Mouse (Mus musculus): ENCODE data around the gene Ccp110. TPM values are rescaled to one million over a fixed set of nuclear protein-coding genes. Genes with fewer than 3 reads are reported as not detected.
A peak's percentile ranks its signal among the peaks of the same experiment; 100 is the strongest.

Gene Ccp110
- polyA plus RNA-seq, 1 experiment from 2014 or later, result 8.5 TPM

DNA sequence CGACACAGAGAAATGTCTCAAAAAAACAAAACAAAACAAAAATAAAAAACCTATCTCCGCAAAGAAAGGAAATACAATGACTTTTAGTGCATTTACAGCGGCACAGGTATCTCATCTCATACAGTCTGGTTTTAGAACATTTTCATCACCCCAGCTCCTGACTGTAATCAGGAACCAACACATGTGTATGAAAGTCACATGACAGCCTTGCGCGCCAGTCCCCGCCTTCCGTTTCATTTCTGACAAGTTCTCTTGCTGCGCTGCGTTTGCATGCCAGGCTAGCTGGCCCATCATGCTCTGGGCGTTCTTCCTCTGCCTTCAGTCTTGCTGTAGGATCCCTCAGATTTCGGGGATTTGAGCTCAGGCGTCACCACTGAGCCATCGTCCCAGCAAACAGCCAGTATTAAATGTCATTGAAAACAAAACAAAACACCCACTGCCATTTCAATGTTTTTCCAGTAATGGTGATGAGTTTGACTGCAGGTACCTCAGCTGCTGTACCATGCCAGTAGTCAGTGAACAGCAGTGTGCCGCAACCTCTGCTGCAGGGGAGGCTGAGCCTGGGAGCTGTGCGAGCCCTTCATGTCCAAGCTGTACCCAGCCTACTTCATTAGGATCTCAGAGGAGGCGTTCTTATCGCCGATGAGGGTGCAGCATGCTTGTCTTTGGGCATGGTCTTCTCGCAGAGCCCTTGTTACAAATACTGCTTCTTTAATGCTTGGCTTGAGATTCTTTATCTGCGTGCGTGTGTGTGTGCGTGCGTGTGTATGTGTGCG is 44.3 kb downstream of the Ccp110 start:
- WGBS, result 90% methylated on average over 24 of the region's 24 CpGs
- no peak overlapping the region for H3K4me3 ChIP-seq (ENCODE audit: low read length)
- no peaks in the 10 kb centered on the region for H3K9me3 ChIP-seq (replicated peaks; ENCODE audit: control insufficient read depth, low read length)
- no peak overlapping the region for H3K27ac ChIP-seq (ENCODE audit: low read length)
- H3K9ac ChIP-seq (ENCODE audit: low read length), result no peak overlapping the region
- H3K4me1 ChIP-seq (ENCODE audit: control insufficient read depth, insufficient read depth, low read length), result 0 out of 2 replicates have a peak, but pooled peaks cover 3% of the 10 kb centered on the region
- H3K27me3 ChIP-seq (ENCODE audit: control insufficient read depth, insufficient read depth, low read length), result no peaks in the 10 kb centered on the region
- no peak for ATAC-seq (replicated peaks; ENCODE audit: extremely low read depth, insufficient read depth, low FRiP score)
- no peak overlapping the region for H3K4me2 ChIP-seq (ENCODE audit: low read depth, low read length)
- H3K36me3 ChIP-seq (ENCODE audit: control insufficient read depth, insufficient read depth), result peaks cover 35% of the 10 kb centered on the region

DNA sequence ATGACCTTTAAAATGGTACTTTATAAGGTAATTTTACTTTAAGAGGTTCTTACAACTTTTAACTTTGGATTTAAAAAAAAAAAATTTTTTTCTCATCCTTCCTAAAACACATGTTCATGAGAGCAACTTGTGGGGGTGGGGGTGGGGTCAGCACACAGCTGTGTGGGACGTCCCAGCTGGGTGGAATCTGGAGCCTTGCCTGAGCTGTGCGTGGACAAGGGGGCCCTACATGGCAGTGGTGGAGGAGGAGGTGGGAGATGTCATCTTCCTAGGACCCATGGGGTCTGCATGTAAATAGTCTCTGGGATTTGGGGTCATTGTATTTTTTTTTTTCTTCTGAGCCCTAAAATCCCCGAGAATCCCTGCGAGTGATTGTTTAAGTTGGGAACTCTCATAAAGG is 46.0 kb downstream of the Ccp110 start:
- Histone ChIP-seq H3K27ac (ENCODE audit: low read length) (no peak overlapping the region), H3K4me3 (ENCODE audit: low read length) (no peak overlapping the region), H3K9ac (ENCODE audit: low read length) (no peak overlapping the region), H3K9me3 (replicated peaks; ENCODE audit: control insufficient read depth, low read length) (no peaks in the 10 kb centered on the region), H3K36me3 (ENCODE audit: control insufficient read depth, insufficient read depth) (peaks cover 28% of the 10 kb centered on the region), H3K27me3 (ENCODE audit: control insufficient read depth, insufficient read depth, low read length) (no peaks in the 10 kb centered on the region), H3K4me1 (ENCODE audit: control insufficient read depth, insufficient read depth, low read length) (0 out of 2 replicates have a peak, but pooled peaks cover 3% of the 10 kb centered on the region), H3K4me2 (ENCODE audit: low read depth, low read length) (no peak overlapping the region)
- no peak for ATAC-seq (replicated peaks; ENCODE audit: extremely low read depth, insufficient read depth, low FRiP score)
- WGBS, result 67% methylated on average over 4 of the region's 4 CpGs

DNA sequence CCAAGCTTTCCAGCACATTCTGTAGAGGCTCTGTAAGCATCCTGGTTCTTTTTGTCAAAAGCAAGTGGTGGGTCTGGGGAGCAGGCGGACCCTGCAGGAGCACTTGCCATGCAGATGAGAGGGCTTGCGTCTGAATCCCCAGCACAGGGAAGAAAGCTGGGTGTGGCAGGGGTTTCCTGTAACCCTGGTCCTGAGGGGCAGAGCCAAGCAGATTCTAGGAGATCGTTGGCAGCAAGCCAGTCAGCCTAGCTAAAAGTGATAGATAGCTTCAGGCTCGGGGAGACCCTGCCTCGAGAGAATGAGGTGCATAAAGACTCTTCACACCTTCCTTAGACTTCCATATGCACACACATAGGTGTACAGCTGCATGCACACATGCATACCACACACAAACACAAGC is 47.0 kb downstream of the Ccp110 start:
- H3K27ac ChIP-seq (ENCODE audit: low read length), result no peak overlapping the region
- no peak overlapping the region for H3K4me2 ChIP-seq (ENCODE audit: low read depth, low read length)
- no peaks in the 10 kb centered on the region for H3K27me3 ChIP-seq (ENCODE audit: control insufficient read depth, insufficient read depth, low read length)
- no peak for ATAC-seq (replicated peaks; ENCODE audit: extremely low read depth, insufficient read depth, low FRiP score)
- peaks cover 24% of the 10 kb centered on the region for H3K36me3 ChIP-seq (ENCODE audit: control insufficient read depth, insufficient read depth)
- H3K9me3 ChIP-seq (replicated peaks; ENCODE audit: control insufficient read depth, low read length), result no peaks in the 10 kb centered on the region
- no peak overlapping the region for H3K9ac ChIP-seq (ENCODE audit: low read length)
- 0 out of 2 replicates have a peak, but pooled peaks cover 3% of the 10 kb centered on the region for H3K4me1 ChIP-seq (ENCODE audit: control insufficient read depth, insufficient read depth, low read length)
- no peak overlapping the region for H3K4me3 ChIP-seq (ENCODE audit: low read length)
- 42% methylated on average over 5 of the region's 5 CpGs for WGBS

DNA sequence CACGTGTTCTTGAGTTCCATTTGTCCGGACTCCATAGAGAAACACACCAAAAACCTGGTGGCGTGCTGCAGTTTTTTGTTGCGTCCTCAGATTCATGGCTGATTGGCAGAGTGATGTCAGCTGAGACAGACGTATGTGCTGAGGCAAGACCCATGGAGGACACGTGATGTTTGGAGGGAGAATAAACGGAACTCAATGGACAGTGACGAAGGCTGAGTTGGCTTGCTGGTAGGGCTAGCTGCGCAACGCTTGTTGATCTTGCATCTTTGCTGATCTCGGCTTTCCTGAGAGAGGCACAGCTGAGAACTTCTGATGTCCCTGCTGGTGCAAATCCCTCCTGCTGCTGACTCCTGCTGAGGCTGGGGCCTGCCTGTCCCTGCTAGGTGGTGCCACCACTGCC is 51.6 kb downstream of the Ccp110 start:
- H3K36me3 ChIP-seq (ENCODE audit: control insufficient read depth, insufficient read depth), result peaks cover 18% of the 10 kb centered on the region; the same call in 1 of the 2 replicates
- 88% methylated on average over 11 of the region's 11 CpGs for WGBS
- H3K4me1 ChIP-seq (ENCODE audit: control insufficient read depth, insufficient read depth, low read length), result 0 out of 2 replicates have a peak, but pooled peaks cover 3% of the 10 kb centered on the region
- H3K9me3 ChIP-seq (replicated peaks; ENCODE audit: control insufficient read depth, low read length), result no peaks in the 10 kb centered on the region
- no peak overlapping the region for H3K9ac ChIP-seq (ENCODE audit: low read length)
- H3K27me3 ChIP-seq (ENCODE audit: control insufficient read depth, insufficient read depth, low read length), result no peaks in the 10 kb centered on the region
- H3K4me2 ChIP-seq (ENCODE audit: low read depth, low read length), result no peak overlapping the region
- H3K27ac ChIP-seq (ENCODE audit: low read length), result no peak overlapping the region
- ATAC-seq (replicated peaks; ENCODE audit: extremely low read depth, insufficient read depth, low FRiP score), result no peak
- no peak overlapping the region for H3K4me3 ChIP-seq (ENCODE audit: low read length)

DNA sequence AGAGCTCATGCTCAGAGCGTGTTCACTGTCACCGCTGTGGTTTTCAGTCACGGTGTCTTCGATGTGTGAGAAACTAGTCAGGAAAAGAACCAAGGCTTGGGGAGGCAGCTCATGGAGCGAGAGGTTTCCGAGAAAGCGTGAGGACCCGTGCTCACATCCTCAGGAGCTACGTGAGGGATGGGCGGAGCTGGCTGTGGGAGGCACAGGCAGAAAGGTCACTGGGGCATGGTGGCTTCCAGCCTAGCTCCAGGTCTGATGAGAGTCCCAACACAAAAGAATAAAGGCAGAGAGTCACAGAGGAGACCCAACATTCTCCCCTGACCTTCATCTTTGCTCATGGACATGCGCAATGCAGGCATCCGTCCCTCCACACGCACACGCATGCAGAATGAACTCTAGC is 52.4 kb downstream of the Ccp110 start:
- H3K27ac ChIP-seq (ENCODE audit: low read length), result no peak overlapping the region

DNA sequence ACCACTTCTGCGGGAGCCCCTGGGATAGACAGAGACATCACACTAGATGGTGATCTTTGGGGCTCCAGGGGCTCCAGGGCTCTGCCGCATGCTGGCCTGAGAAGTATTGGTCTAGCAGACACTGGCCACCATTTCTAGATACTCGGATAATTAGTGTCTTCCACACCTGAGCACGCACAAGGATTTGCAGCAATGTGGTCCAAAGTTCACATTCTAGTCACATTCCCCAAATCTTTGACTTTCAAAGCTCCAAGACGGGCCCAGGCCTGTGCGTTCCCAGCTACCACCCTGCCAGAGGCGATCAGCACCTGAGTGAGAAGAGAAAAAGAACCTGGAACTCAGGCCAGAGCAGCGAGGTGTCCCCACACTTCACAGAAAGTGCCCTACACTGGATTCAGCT is 53.3 kb downstream of the Ccp110 start:
- Histone ChIP-seq H3K4me3 (ENCODE audit: low read length) (no peak overlapping the region), H3K27me3 (ENCODE audit: control insufficient read depth, insufficient read depth, low read length) (no peaks in the 10 kb centered on the region), H3K4me1 (ENCODE audit: control insufficient read depth, insufficient read depth, low read length) (no peaks in the 10 kb centered on the region), H3K9me3 (replicated peaks; ENCODE audit: control insufficient read depth, low read length) (no peaks in the 10 kb centered on the region), H3K4me2 (ENCODE audit: low read depth, low read length) (no peak overlapping the region), H3K36me3 (ENCODE audit: control insufficient read depth, insufficient read depth) (peaks cover 11% of the 10 kb centered on the region; the same call in 1 of the 2 replicates), H3K27ac (ENCODE audit: low read length) (0 out of 2 replicates have a peak overlapping the region, but pooled peaks have one; percentile 22), H3K9ac (ENCODE audit: low read length) (no peak overlapping the region)
- ATAC-seq (replicated peaks; ENCODE audit: extremely low read depth, insufficient read depth, low FRiP score), result no peak
- WGBS, result 66% methylated on average over 8 of the region's 8 CpGs

More for the DNA sequence above, 52.4 kb downstream of the Ccp110 start:
- no peak overlapping the region for H3K4me2 ChIP-seq (ENCODE audit: low read depth, low read length)
- H3K9ac ChIP-seq (ENCODE audit: low read length), result no peak overlapping the region
- whole genome bisulfite sequencing, result 82% methylated on average over 14 of the region's 14 CpGs
- H3K9me3 ChIP-seq (replicated peaks; ENCODE audit: control insufficient read depth, low read length), result no peaks in the 10 kb centered on the region
- peaks cover 18% of the 10 kb centered on the region; the same call in 1 of the 2 replicates for H3K36me3 ChIP-seq (ENCODE audit: control insufficient read depth, insufficient read depth)
- H3K27me3 ChIP-seq (ENCODE audit: control insufficient read depth, insufficient read depth, low read length), result no peaks in the 10 kb centered on the region
- ATAC-seq (replicated peaks; ENCODE audit: extremely low read depth, insufficient read depth, low FRiP score), result 0 out of 2 replicates have a peak, but pooled peaks have one; percentile 10
- H3K4me1 ChIP-seq (ENCODE audit: control insufficient read depth, insufficient read depth, low read length), result no peaks in the 10 kb centered on the region
- H3K4me3 ChIP-seq (ENCODE audit: low read length), result no peak overlapping the region

DNA sequence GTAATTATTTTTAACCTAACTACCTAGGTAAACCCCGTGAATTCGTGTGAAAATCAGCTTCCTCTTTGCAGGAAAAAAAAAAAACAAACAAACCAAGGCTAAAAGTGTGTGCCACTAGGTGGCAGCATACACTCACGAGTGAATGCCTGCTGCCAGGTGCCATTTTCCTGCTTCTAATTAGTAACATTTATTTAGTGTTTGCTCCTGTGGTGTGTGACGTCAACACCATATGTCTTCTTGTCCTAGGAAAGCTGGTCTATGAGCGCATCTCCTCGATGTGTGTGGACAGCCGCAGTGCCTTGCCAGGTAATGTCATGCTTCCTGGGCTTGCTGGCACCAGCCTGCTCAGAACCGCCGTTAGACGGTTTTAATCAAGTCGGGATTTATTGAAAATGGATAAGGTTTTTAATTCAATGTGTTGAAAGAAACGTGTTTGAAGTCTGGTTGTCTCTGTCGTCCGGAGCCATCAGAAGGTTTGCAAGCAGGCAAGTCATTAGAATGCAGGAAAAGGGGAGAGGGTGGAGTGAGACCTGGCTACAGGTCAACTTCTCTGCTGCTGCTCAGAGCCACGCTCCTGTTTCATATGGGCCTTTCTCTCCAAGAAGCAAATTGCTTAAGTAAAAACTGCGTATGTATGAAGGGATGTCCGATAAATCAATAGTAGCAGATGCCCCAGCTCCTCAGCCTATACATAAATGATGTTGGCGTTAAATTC is 53.9 kb downstream of the Ccp110 start:
- Histone ChIP-seq H3K9ac (ENCODE audit: low read length) (no peak overlapping the region), H3K4me3 (ENCODE audit: low read length) (no peak overlapping the region), H3K4me1 (ENCODE audit: control insufficient read depth, insufficient read depth, low read length) (no peaks in the 10 kb centered on the region), H3K4me2 (ENCODE audit: low read depth, low read length) (no peak overlapping the region), H3K27ac (ENCODE audit: low read length) (no peak overlapping the region), H3K9me3 (replicated peaks; ENCODE audit: control insufficient read depth, low read length) (no peaks in the 10 kb centered on the region), H3K36me3 (ENCODE audit: control insufficient read depth, insufficient read depth) (peaks cover 9% of the 10 kb centered on the region; the same call in 1 of the 2 replicates), H3K27me3 (ENCODE audit: control insufficient read depth, insufficient read depth, low read length) (no peaks in the 10 kb centered on the region)
- WGBS, result 57% methylated on average over 18 of the region's 18 CpGs
- no peak for ATAC-seq (replicated peaks; ENCODE audit: extremely low read depth, insufficient read depth, low FRiP score)

DNA sequence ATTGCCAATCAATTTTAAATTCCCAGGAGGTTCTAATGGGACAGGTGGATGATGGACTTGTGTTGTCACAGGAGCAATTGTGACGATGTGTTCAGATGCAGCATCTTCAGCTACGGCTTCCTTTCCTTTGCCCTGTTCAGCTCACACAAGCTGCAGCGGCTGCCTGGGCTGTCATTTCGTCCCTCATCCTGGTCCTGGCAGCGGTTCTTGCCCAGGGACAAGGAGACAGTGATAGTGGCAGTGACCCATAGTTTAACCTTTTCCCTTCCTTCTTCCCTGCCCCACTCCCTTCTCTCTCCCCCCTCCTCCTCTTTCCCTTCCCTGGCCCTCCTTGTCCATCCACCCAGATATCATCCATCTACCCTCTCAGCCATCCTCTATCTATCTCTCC is 54.5 kb downstream of the Ccp110 start:
- Histone ChIP-seq H3K4me3 (ENCODE audit: low read length) (no peak overlapping the region), H3K4me1 (ENCODE audit: control insufficient read depth, insufficient read depth, low read length) (no peaks in the 10 kb centered on the region), H3K9me3 (replicated peaks; ENCODE audit: control insufficient read depth, low read length) (no peaks in the 10 kb centered on the region), H3K9ac (ENCODE audit: low read length) (no peak overlapping the region), H3K36me3 (ENCODE audit: control insufficient read depth, insufficient read depth) (peaks cover 8% of the 10 kb centered on the region; the same call in 1 of the 2 replicates), H3K27me3 (ENCODE audit: control insufficient read depth, insufficient read depth, low read length) (no peaks in the 10 kb centered on the region), H3K4me2 (ENCODE audit: low read depth, low read length) (no peak overlapping the region), H3K27ac (ENCODE audit: low read length) (no peak overlapping the region)
- ATAC-seq (replicated peaks; ENCODE audit: extremely low read depth, insufficient read depth, low FRiP score), result no peak
- 77% methylated on average over 5 of the region's 5 CpGs for WGBS

DNA sequence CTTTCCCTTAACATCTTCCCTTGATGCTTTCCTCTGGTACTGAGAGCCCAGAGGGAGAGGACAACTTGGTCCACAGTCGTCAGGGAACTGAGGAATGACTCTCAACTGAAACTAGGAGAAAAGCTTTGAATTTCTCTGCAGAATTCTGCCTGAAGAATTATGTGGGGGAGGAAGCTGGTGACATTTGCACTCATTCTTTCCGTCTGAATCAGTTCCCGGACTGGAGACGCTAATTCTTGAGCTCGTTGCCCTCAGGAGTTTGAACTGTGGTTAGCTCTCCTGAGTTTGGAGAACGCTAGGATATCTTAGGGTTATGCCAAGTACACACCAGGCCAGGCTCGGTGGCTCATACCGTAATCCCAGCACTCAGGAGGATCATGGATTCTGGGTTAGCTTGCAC is 56.9 kb downstream of the Ccp110 start:
- no peaks in the 10 kb centered on the region for H3K9me3 ChIP-seq (replicated peaks; ENCODE audit: control insufficient read depth, low read length)
- 0 out of 2 replicates have a peak, but pooled peaks cover 4% of the 10 kb centered on the region for H3K36me3 ChIP-seq (ENCODE audit: control insufficient read depth, insufficient read depth)
- no peaks in the 10 kb centered on the region for H3K4me1 ChIP-seq (ENCODE audit: control insufficient read depth, insufficient read depth, low read length)
- H3K4me3 ChIP-seq (ENCODE audit: low read length), result no peak overlapping the region
- whole genome bisulfite sequencing, result 52% methylated on average over 8 of the region's 8 CpGs
- H3K27ac ChIP-seq (ENCODE audit: low read length), result no peak overlapping the region
- H3K27me3 ChIP-seq (ENCODE audit: control insufficient read depth, insufficient read depth, low read length), result no peaks in the 10 kb centered on the region
- ATAC-seq (replicated peaks; ENCODE audit: extremely low read depth, insufficient read depth, low FRiP score), result no peak
- no peak overlapping the region for H3K4me2 ChIP-seq (ENCODE audit: low read depth, low read length)
- no peak overlapping the region for H3K9ac ChIP-seq (ENCODE audit: low read length)

Measured in heart, embryonic 16.5 days (tissue).